Mouse (Mus musculus): ENCODE results near the gene Zswim8.

- no peak for TF ChIP-seq CTCF (conservative IDR thresholded peaks at IDR 0.05; ENCODE audit: low read length)
- no peak for TF ChIP-seq POU5F1 (IDR thresholded peaks at IDR 0.05; ENCODE audit: borderline replicate concordance, low read length)
- no peak for TF ChIP-seq NANOG (IDR thresholded peaks at IDR 0.05; ENCODE audit: borderline replicate concordance, low read length)
Measured at GRCm38 (mm10) chr14:20658902-20659301, 48.5 kb upstream of the Zswim8 start.

All from E14TG2a.4 (cell line).